Comparison of ENCODE assay signal across 8 mouse cellular contexts in the genomic region with DNA sequence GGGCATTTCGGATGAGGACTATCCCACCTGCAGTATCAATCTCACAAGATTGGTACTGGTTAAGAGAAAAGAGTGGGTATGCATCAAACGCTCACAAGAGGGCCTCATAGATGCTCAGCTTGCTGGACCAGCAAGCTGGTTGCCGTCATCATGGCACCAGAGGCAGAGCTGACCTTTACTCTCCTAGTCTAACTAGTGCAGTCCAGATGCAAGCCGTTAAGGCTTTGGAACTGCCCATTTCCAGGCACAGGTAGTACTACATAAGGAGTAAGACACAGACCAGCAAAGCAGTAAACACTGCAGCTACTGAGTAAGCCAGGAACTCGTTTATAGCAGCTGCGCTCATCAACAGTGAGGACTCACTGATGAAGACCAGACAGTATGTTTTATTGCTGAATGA.
DNase-seq lines count a peak whose midpoint lies in the region; ATAC-seq and TF ChIP-seq lines count a peak whose summit lies in the region.

No protein-coding gene starts in this region.

- no peak overlapping the region for H3K27ac ChIP-seq in neural tube, embryonic 12.5 days
- H3K27ac ChIP-seq in intestine, postnatal 0 days (ENCODE audit: low read depth, low read length): no peak overlapping the region
- 0 out of 2 replicates have a peak overlapping the region, but pooled peaks have one; percentile 1 for H3K27ac ChIP-seq in midbrain, embryonic 11.5 days (ENCODE audit: low read depth, low read length)

- no peak overlapping the region for H3K4me2 ChIP-seq in neural tube, embryonic 12.5 days (replicated peaks)
- H3K4me2 ChIP-seq in intestine, postnatal 0 days (replicated peaks; ENCODE audit: low read depth): no peak overlapping the region
- H3K4me2 ChIP-seq in midbrain, embryonic 11.5 days: no peak overlapping the region

- TF ChIP-seq CTCF in intestine, postnatal 0 days (IDR thresholded peaks at IDR 0.05; ENCODE audit: low read depth): peak; percentile 71

- no peaks in the 10 kb centered on the region for H3K27me3 ChIP-seq in neural tube, embryonic 12.5 days (replicated peaks)
- no peaks in the 10 kb centered on the region for H3K27me3 ChIP-seq in intestine, postnatal 0 days (replicated peaks; ENCODE audit: control insufficient read depth, insufficient read depth, low read length)
- H3K27me3 ChIP-seq in midbrain, embryonic 11.5 days (ENCODE audit: control insufficient read depth, insufficient read depth, low read length): no peaks in the 10 kb centered on the region

- H3K4me3 ChIP-seq in neural tube, embryonic 12.5 days: no peak overlapping the region
- H3K4me3 ChIP-seq in intestine, postnatal 0 days (ENCODE audit: low read depth, low read length): no peak overlapping the region
- no peak overlapping the region for H3K4me3 ChIP-seq in midbrain, embryonic 11.5 days (ENCODE audit: low read depth, low read length)

- H3K4me1 ChIP-seq in neural tube, embryonic 12.5 days: peaks cover 21% of the 10 kb centered on the region
- H3K4me1 ChIP-seq in intestine, postnatal 0 days (replicated peaks; ENCODE audit: control insufficient read depth, insufficient read depth, low read length): 0 out of 2 replicates have a peak, but pooled peaks cover 2% of the 10 kb centered on the region
- peaks cover 5% of the 10 kb centered on the region for H3K4me1 ChIP-seq in midbrain, embryonic 11.5 days (ENCODE audit: control insufficient read depth, insufficient read depth, low read length)

- no peak overlapping the region for H3K9ac ChIP-seq in neural tube, embryonic 12.5 days
- no peak overlapping the region for H3K9ac ChIP-seq in intestine, postnatal 0 days (ENCODE audit: low read depth, low read length)
- H3K9ac ChIP-seq in midbrain, embryonic 11.5 days (ENCODE audit: low read length): no peak overlapping the region

- no peaks in the 10 kb centered on the region for H3K9me3 ChIP-seq in neural tube, embryonic 12.5 days
- H3K9me3 ChIP-seq in intestine, postnatal 0 days (ENCODE audit: control insufficient read depth): no peaks in the 10 kb centered on the region
- no peaks in the 10 kb centered on the region for H3K9me3 ChIP-seq in midbrain, embryonic 11.5 days (ENCODE audit: control insufficient read depth, low read length)

- WGBS in neural tube, embryonic 12.5 days: 46% methylated on average over 6 of the region's 6 CpGs
- 38% methylated on average over 6 of the region's 6 CpGs for WGBS in intestine, postnatal 0 days
- WGBS in midbrain, embryonic 11.5 days: 77% methylated on average over 6 of the region's 6 CpGs

- H3K36me3 ChIP-seq in neural tube, embryonic 12.5 days: no peaks in the 10 kb centered on the region
- no peaks in the 10 kb centered on the region for H3K36me3 ChIP-seq in intestine, postnatal 0 days (ENCODE audit: control insufficient read depth, insufficient read depth)
- no peaks in the 10 kb centered on the region for H3K36me3 ChIP-seq in midbrain, embryonic 11.5 days (ENCODE audit: control insufficient read depth, insufficient read depth, low read length)

- ATAC-seq in neural tube, embryonic 12.5 days (ENCODE audit: low FRiP score, low read depth): peak; percentile 45
- peak; percentile 59 for ATAC-seq in intestine, postnatal 0 days
- ATAC-seq in midbrain, embryonic 11.5 days (ENCODE audit: low FRiP score): no peak; the same call in 1 of the 2 replicates

- DNase-seq in neural tube, embryonic 10.5 days (ENCODE audit: extremely low spot score, low spot score): no peak
- peak; percentile 21 for DNase-seq in embryo, embryonic 9.5 days (ENCODE audit: extremely low spot score)
- DNase-seq in midbrain, embryonic 11.5 days (ENCODE audit: low spot score, missing footprints): peak; percentile 81
- DNase-seq in right cerebral cortex, postnatal 36 days (ENCODE audit: low spot score in 2 of 2): no peak
- no peak for DNase-seq in ovary, postnatal 36 days (ENCODE audit: low spot score)
- no peak for DNase-seq in c-Kit-positive CD71-positive TER-119-positive erythroid progenitor cells, embryonic 14.5 days (ENCODE audit: low spot score)

Comparison
In these comparisons a context has a peak if more than half of its experiments do, and no peak if none do; other contexts are left out.
1. DNase-seq: peak in embryo, embryonic 9.5 days (single experiment) and midbrain, embryonic 11.5 days (single experiment); none in neural tube, embryonic 10.5 days (single experiment), right cerebral cortex, postnatal 36 days (0 of 2), ovary, postnatal 36 days (single experiment) and c-Kit-positive CD71-positive TER-119-positive erythroid progenitor cells, embryonic 14.5 days (single experiment).